Mouse (Mus musculus) urinary bladder, adult 18-20 months (tissue): ENCODE results near the gene Tmem121.

Source experiments
- DNase-seq, 2 experiments: peaks; one replicate each; pipeline ENCODE4 v3.0.0; 2022; ENCODE audit warnings: low spot score in 2 of 2, mixed read lengths in 2 of 2

Gene Tmem121

DNA sequence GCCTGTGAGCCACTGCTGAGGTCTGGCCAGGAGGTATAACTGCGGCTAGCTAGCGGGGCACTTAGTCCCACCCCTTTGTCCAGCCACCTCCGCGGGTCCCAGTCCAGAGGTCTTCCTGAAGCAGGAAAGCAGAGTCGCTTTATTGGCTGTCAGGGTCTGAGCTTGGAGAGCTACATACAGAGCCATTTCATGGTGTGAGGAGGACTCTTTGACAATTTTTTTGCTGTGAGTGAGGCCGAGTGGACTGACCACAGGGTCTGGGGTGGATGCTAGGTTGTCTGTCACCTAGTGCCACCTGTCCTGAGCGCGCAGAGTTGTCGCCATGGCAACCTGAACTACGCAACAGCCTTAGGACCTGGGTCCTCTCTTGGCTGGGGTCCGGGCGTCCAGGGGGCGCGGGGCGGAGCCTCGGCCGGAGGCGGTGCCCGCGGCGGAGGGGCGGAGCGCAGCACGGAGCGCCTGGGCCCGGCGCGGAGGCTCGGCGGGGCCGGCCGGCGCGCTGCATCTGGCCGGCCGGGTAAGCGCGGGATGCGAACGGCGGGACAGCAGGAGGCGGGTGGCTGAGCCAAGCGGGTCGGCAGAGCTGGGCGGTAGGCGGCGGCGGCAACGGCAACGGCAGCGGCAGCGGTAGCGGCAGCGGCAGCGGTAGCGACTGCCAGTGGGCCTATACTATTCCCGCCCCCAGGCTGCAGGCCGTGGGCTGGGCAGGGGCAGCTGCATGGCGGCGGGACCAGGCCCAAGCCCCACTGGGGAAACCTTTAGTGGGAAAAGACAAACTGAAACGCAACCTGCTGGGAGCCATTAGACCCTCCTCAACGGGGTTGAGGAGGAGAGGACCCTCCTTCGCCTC is at the start of gene Tmem121:
Gene Tmem121, plus strand, starts transcription at position 489 of the 850 bp plus-strand sequence.
- no peak for DNase-seq

GRCm38 (mm10) chr12:113136492-113137020 is 49.2 kb upstream of the Tmem121 start:
- DNase-seq = no peak

- no peak for DNase-seq
These were observed 48.2 kb upstream of the Tmem121 start for GRCm38 (mm10) chr12:113137260-113138213.

DNA sequence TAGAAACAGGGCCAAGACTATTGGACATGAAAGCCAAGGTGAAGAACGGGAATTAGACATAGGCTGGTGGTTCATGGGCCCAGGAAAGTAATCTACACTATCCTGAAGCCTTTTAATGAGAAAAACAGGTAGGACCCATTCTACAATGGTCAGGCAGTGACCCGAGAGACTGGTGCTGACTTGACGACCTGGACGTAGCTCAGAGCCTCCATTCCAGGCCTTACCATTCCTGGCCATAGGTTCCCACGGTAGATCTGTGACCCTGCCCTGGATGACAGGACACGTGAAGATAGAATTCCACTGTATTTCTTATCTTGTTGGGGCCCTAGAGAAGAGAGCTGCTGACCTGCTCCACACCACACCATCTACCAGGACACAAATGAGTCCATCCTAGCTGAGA is 47.4 kb upstream of the Tmem121 start:
- DNase-seq = no peak

DNA sequence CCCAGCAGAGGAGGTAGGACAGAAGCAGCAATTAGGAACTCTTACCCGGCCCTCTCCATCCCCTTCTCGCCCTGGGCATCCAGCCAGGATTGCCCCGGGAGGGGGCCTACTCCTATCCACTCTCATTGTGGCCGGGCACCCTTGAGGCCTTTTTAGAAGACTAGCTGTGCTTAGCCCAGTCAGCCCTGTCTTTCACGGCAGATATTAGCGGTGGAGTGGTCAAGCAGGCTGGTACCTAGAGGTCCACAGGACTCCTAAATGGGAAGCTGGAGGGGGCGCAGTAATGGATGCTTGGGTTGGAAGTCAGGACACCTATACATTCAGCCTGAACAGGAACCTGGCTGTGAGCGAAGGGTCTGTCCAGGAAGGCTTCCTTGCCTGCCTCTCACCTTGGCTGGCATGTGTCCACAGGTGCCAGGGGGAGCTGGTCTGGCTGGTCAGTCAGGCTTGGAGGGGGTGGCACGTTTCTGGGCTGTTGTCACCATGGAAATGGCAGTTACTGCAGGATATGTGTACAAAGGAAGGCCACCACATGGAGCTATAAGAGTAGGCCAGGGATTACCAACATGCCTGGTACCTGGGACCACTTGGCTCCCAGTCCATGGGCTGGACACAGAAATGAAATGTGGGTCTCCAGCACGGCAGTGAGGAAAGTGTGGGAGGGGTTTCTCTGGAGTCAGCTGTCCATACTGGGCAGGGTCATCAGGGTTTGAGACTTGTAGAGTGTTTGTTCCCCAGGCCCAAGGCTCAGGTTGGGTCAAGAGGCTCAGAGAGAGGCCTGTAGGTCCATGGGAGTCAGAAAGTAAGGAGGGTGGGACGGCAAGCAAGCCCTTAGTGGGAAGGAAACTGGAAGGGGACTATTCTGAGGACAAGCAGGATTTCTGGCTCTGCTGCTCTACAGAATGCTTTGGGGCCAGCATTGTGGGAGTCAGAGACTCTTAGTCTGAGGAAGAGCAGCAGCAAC is 46.5 kb upstream of the Tmem121 start:
- DNase-seq = peak; percentile 62 to 80

- DNase-seq = peak; percentile 86 to 89
These were observed 45.7 kb upstream of the Tmem121 start, which contains the start of gene Crip2 for GRCm38 (mm10) chr12:113139908-113140615. Crip2 (plus strand) TSS chr12:113140236.

DNA sequence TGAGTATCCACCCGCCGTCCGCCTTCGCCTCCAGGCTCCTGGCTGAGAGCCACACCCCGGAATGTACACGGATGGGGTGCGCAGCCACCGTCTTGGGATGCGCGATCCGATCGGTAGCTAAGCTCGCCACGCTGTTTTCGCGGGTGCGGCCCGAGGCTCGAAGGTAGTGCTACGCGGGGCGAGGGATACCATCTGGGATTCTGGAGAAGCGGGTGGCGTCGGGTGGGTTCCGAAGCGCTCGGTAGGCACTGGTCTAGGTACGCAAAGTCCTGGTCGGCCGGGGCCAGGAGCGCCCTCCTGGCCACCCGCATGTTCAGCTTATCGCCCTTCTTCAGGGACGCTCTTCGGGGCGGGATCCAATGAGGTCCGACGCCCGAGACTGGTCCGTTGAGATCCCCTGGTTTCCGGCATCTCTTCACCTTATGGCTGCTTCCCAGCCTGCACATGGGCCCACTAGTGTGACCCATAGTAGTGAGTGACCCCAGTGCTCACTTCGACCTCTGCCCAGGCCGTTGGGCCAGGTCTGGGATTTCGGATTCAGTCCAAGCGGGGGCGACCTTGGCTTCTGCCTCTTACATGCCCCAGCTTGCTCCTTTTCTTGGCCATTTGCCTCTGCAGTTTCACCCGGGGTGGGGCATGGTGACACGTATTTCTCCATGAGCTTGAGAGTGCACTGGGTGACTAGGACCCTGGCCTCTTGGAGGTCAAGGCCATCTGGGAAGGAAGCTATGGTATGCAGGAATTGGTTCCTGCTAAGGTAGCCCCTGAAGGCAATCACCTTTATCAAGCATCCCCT is 44.9 kb upstream of the Tmem121 start:
- peak; percentile 71 to 77 for DNase-seq

DNA sequence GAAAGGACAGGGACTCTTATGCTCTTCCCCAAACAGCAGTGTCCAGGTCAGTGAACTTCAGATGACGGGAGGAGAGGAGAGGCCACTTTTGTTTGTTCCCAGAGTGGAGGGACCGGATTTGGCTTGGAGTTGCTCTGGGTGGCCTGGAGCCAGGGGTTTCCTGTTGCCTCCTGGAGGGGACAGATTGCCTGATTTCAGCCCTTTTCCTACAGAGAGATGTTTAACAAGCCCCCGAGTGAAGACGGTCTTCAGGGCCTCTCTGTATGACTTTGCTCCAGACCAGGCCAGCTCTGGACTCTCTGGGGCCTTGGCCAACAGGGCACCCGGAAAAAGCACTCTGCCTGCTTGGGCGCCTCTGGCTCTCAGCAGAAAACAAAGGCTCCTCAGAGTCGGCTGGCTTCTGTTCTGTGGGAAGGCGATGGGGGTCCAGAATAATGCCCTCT is 44.2 kb upstream of the Tmem121 start:
- DNase-seq = peak in 1 of 2 experiments; percentile 45

DNA sequence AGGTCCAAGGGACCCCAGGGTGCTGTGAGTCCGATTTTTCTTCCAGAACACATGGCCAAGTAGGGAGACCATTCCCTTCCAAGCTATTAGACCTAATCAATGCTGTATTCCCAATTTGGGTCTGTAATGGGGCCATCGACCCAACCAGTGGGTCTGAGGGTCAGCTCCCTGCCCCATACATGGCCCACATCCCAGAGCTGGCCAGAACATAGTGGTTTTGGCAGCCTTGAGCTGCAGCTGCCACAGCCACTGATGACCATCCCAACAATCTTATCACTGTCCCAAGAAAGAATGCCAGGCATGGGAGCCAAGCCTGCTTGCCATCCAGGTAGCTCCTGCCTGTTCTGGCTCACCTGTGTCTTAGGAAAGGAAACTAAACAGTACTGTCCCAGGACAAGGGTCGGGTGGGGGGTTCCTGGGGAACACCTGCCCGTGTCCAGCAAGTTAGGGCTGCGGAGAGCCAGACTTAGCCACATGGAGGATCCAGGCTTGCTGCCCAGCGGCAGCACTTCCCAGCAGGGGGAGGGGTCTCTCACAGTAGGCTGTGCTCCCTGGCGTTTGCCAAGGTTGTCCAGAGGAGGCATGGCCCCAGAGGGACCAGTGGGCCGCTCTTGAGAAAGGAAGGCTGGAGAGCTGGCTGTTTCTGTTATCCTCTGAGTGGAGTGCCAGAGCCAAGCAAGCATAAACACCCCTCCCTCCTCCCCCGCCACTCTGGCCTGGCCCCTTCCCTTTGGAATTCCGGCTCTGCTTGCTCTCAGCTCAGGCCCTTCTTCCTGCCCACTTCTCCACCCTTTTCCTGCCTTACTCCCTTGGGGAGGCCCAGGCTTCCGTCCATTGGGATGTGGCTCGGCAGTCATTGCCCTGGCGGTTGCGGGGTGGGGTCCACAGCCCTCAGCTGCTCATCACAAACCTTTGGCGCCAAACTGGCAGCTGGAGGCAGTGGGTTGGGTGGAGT is 43.4 kb upstream of the Tmem121 start:
- DNase-seq = peak; percentile 26 to 72

- DNase-seq = no peak
These were observed 42.6 kb upstream of the Tmem121 start for GRCm38 (mm10) chr12:113143164-113143563.

DNA sequence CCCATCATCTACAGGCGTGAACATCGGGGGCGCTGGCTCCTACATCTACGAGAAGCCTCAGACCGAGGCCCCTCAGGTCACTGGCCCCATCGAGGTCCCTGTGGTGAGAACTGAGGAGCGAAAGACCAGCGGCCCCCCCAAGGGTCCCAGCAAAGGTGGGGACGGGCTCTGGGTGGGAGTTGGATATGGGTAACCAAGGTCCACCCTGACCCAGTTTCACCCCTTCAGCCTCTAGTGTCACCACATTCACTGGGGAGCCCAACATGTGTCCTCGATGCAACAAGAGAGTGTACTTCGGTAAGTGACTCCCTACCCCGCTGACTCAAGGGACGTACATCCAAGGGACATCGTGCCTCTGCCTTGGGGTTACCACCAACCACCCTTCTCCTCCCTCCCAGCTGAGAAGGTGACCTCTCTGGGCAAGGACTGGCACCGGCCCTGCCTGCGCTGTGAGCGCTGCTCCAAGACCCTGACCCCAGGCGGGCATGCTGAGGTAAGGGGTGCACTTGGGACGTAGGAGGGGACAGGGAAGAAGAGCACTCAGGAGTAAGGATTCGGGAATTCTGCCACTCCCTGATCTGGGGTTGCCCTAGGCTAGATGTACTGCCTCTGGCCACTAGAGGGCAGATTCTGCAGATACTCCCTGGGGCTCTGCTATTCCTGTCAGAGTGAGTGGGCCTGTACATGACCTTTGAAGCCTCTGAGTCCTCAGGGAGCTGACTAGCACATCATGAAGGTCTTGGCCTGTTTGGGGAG is 41.6 kb upstream of the Tmem121 start:
- peak in 1 of 2 experiments; percentile 46 for DNase-seq

DNA sequence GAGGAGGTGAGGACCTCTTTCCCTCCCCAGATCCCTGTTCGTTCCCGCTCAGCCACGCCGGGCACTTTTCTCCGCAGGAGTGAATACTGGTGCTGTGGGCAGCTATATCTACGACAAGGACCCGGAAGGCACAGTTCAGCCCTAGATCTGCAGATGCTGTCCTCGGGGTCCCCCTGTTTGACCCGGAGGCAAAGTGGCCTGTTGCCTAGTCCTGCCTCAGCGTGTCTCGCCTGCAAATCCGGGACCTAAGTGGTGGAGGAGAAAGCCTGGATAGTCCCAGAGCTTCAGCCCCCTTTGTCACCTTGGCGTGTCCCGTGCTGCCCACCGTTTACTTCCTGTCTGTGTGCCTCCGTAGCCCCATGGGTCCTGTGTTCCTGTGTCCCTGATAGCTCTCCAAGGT is 40.8 kb upstream of the Tmem121 start:
- DNase-seq = peak in 1 of 2 experiments; percentile 13

- no peak for DNase-seq
These were observed 40.1 kb upstream of the Tmem121 start for GRCm38 (mm10) chr12:113145591-113145990.

GRCm38 (mm10) chr12:113146112-113147057 is 39.3 kb upstream of the Tmem121 start, which contains the start of gene Crip1:
Crip1 (plus strand) TSS chr12:113146316.
- peak; percentile 81 to 85 for DNase-seq

DNA sequence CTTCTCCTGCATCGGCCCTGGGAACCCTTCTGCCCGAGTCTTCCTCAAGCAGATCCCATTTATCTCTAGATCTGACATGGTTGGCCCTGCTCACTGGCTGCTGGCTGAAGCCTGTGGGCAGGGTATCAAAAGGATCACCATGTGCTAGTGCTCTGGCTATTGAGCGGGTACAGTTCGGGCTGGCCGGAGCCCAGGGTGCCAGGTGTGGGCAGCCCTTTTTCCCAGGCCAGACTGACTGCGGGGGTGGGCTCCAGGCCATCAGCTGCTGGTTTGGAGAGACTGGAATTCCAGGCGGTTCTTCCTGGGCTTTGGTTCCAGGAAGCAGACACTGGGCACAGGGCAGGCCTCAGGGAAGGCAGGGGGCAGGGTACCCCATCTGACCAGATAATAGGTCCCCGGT is 38.2 kb upstream of the Tmem121 start:
- no peak for DNase-seq

DNA sequence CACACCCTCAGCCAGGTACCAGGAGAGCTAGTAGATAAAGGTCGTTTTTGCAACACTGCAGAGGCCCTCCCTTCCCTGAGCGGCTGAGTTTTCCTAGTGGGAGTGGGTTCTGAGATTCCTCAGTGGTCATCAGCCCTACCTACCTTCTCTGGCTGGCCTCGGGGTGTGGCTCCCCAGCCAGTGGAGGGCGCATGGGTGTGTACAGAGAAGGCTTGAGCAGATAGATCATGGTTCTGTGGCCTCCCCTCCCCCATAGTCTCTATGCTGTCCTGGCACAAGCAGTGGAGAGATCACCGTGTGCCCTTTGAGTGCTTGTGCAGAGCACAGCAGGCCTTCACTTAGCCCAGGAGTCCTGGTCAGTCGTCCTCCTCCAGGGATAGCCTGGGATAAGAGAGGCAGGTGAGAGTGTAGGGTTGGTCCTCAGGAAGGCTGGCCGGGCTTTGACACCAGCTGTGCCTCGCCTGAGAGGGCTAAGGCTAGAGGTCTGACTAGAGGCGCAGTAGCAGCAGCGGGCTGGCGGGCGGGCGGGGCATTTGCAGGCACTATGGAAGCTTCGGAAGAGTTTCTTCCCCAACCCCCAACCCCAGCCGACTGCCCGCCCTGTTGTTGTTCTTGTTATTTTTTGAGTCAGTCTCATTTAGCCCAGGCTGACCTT is 37.2 kb upstream of the Tmem121 start:
- DNase-seq = peak in 1 of 2 experiments; percentile 40
